Mouse (Mus musculus) liver, embryonic 13.5 days (tissue): ENCODE data around the gene Ccdc142. TPM values are rescaled to one million over a fixed set of nuclear protein-coding genes. Genes with fewer than 3 reads are reported as not detected.

ENCODE experiments used
- ATAC-seq: fragments of 200-750 bp; cut with Nextera tagmentation; 2 replicates; pipeline ENCODE4 v1.8.0; 2017; ENCODE audit warnings: low read depth, mild to moderate bottlenecking, moderate number of reproducible peaks, moderate library complexity
- DNase-seq: peaks from one replicate; pipeline ENCODE4 v3.0.0; 2022
- H3K27ac ChIP-seq: fragments of 300-500 bp; sonication (generic); 2 replicates; pipeline ENCODE4 v1.5.1; 2015; ENCODE audit warnings: moderate library complexity, mild to moderate bottlenecking, inconsistent platforms
- H3K27me3 ChIP-seq: fragments of 300-500 bp; sonication (generic); 2 replicates; pipeline ENCODE4 v1.6.1; 2015; ENCODE audit warnings: mild to moderate bottlenecking, inconsistent platforms
- H3K36me3 ChIP-seq: fragments of 300-500 bp; sonication (generic); 2 replicates; pipeline ENCODE4 v1.6.1; 2015; ENCODE audit warnings: mild to moderate bottlenecking, inconsistent platforms
- H3K4me1 ChIP-seq: fragments of 300-500 bp; sonication (generic); replicated peaks from 2 replicates; pipeline ENCODE4 v1.6.1; 2015; ENCODE audit warnings: inconsistent platforms
- H3K4me2 ChIP-seq: fragments of 300-500 bp; sonication (generic); 2 replicates; pipeline ENCODE4 v1.6.1; 2015; ENCODE audit warnings: inconsistent platforms, mild to moderate bottlenecking, moderate library complexity
- H3K4me3 ChIP-seq: fragments of 300-500 bp; sonication (generic); replicated peaks from 2 replicates; pipeline ENCODE4 v1.5.1; 2015; ENCODE audit warnings: mild to moderate bottlenecking, inconsistent platforms
- H3K9ac ChIP-seq: fragments of 300-500 bp; sonication (generic); 2 replicates; pipeline ENCODE4 v1.6.1; 2015; ENCODE audit warnings: mild to moderate bottlenecking, inconsistent platforms
- H3K9me3 ChIP-seq: fragments of 300-500 bp; sonication (generic); replicated peaks from 2 replicates; pipeline ENCODE4 v1.6.1; 2016; ENCODE audit warnings: inconsistent platforms
- WGBS: fragments of 180-500 bp; shearing (Covaris S2); methylation state at CpG from one replicate; pipeline ENCODE4 v1.1.7; 2015; ENCODE audit not compliant: insufficient replicate concordance; 5-methylcytosine and 5-hydroxymethylcytosine counted together
- polyA plus RNA-seq: library from polyadenylated mRNA; unstranded; fragments of >200 nt; fragmentation: Nextera tagmentation; extraction: Ambion mirVana; gene quantifications from 2 replicates; pipeline ENCODE4 v1.2.1, GENCODE M21; 2015

Ccdc142 gene
- polyA plus RNA-seq, 1 experiment from 2014 or later: 1.1 TPM

DNA sequence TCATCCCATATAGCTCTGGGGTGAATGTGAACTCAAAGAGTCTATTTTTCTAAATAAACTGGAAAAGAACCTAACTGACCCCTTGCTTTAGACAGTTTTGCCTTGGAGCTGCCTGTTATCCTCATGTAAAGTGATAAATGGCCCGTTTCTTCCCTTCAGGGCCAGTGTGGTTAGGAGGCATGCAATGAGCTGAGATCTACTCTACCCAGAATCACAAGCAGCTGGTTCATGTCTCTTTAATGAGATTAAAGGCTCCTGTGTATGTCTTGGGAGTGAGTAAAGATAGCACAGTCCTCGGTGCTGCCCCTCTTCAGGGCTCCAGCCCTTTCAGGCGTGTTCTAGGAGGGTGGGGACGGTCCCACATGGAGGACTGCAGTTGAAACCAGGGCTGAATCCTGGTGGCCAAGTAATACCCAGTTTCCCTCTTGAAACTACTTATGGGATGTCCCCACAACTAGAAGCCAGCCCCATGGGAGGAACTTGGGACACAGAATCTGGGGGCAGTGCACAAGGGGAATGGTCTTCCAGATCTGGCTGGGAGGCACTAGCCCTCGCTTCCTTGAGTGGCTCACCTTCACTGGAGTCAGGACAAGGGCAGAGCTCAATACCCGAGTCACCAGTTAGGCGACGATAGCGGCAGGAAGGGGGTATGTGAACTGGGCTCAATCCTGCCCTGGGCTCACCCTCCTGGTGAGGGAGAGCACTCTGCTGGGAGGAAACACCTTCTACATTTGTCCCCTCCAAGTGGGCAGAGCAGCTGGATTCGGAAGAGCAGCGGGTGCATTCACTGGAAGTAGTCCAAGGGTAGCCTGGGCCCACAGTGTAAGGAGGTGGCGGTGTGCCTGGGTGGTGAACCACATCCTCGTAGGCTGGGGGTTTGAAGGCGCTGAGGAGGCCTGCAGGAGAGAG is 17.7 kb downstream of the Ccdc142 start:
- no peak for ATAC-seq
- Histone ChIP-seq H3K36me3 (peaks cover 41% of the 10 kb centered on the region), H3K4me1 (peaks cover 82% of the 10 kb centered on the region), H3K27me3 (no peaks in the 10 kb centered on the region), H3K4me3 (0 out of 2 replicates have a peak overlapping the region, but pooled peaks have one; percentile 73), H3K9ac (peak overlapping the region; percentile 72), H3K27ac (peak overlapping the region; percentile 94), H3K9me3 (no peaks in the 10 kb centered on the region), H3K4me2 (peak overlapping the region; percentile 97)
- WGBS: 66% methylated on average over 14 of the region's 14 CpGs
- no peak for DNase-seq

DNA sequence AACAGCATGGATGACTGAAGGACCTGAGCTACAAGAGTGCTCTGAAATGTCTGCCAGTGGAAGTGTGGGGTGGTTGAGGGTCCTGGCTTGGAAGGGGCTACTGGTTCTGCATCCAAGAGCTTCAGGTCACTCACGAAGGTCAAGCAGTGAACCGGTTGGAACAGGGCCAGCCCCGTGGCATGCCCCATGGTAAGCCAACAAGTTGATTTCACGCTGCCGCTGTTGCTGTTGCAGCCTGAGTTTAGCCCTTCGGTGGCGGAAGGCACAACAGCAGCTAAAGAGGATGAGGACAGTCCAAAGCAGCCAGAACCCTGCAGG is 18.3 kb downstream of the Ccdc142 start:
- no peaks in the 10 kb centered on the region for H3K9me3 ChIP-seq
- H3K27ac ChIP-seq: peak overlapping the region; percentile 94
- peak overlapping the region; percentile 97 for H3K4me2 ChIP-seq
- H3K27me3 ChIP-seq: no peaks in the 10 kb centered on the region
- DNase-seq (no peak), ATAC-seq (no peak)
- WGBS: 84% methylated on average over 7 of the region's 7 CpGs
- peak overlapping the region; percentile 73 for H3K4me3 ChIP-seq
- peaks cover 80% of the 10 kb centered on the region for H3K4me1 ChIP-seq
- H3K9ac ChIP-seq: peak overlapping the region; percentile 72
- peaks cover 41% of the 10 kb centered on the region for H3K36me3 ChIP-seq

DNA sequence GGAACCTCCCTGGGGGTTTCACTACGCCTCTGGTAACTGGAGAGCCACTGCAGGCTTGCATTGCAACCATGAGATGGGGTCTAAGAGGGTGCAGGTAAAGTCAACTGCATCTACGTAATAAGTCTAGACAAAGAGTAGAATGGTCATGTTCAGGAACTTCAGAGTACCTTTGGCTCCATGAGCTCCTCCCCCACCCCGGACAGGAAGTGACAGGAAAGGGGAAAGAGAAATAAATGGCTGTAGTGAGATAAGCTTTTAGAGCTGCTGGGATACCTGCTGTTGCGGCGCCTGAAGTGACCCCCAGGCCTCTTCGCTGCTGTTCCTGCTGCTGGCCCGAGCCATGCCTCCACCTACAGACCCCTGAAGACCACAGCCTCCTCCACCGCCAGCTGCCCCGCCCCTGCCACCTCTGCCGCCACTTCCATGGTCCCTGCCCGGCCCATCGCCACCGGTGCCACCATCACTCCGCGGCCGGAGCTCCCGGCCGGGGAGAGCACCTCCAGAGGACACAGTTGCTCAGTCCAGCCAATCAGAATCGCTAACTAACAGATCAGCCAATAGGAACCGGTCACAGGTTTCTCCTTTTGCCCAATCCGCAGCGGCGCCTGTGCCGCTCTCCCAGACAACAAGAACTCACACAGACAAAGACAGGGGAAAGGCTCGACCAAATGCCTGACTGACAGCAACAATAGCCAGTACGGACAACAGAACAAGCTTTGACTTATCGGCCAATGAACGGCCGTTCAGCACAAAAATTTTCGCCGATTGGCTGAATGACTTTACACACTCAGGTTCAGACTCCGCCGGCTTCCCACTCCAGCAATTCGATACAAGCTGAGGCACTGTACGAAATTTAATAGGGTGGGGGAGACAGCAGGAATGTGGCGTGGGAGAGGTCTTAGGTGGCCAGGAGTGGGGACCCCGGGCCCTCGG is 19.8 kb downstream of the Ccdc142 start, which contains the start of gene Wbp1:
Wbp1 (minus strand) TSS at position 630 of the 933 bp plus-strand sequence.
- ATAC-seq (peak; percentile 90), DNase-seq (peak; percentile 95)
- peak within 1 kb of the TSS; percentile 97 for H3K4me2 ChIP-seq
- peak within 1 kb of the TSS; percentile 94 for H3K27ac ChIP-seq
- H3K4me3 ChIP-seq: peak within 1 kb of the TSS; percentile 73
- H3K9me3 ChIP-seq: no peaks in the 10 kb centered on the region
- H3K27me3 ChIP-seq: no peaks in the 10 kb centered on the region
- under 1% methylated on average over 38 of the region's 38 CpGs for WGBS
- peaks cover 77% of the 10 kb centered on the region for H3K4me1 ChIP-seq
- peak within 1 kb of the TSS; percentile 83 for H3K9ac ChIP-seq
- peaks cover 41% of the 10 kb centered on the region for H3K36me3 ChIP-seq

- peak; percentile 43 for ATAC-seq
These were observed 20.7 kb downstream of the Ccdc142 start for GRCm38 (mm10) chr6:83121863-83122710.

GRCm38 (mm10) chr6:83122961-83123360 is 21.6 kb downstream of the Ccdc142 start:
- WGBS: 89% methylated on average over 5 of the region's 5 CpGs
- Histone ChIP-seq H3K27me3 (no peaks in the 10 kb centered on the region), H3K9me3 (no peaks in the 10 kb centered on the region), H3K36me3 (peaks cover 27% of the 10 kb centered on the region), H3K4me3 (peak overlapping the region; percentile 73), H3K4me1 (peaks cover 59% of the 10 kb centered on the region), H3K9ac (peak overlapping the region; percentile 83), H3K27ac (peak overlapping the region; percentile 94), H3K4me2 (peak overlapping the region; percentile 97)
- ATAC-seq (no peak), DNase-seq (no peak)

More at GRCm38 (mm10) chr6:83121863-83122710, 20.7 kb downstream of the Ccdc142 start:
- Histone ChIP-seq H3K9me3 (no peaks in the 10 kb centered on the region), H3K4me2 (peak overlapping the region; percentile 97), H3K9ac (peak overlapping the region; percentile 83), H3K27ac (peak overlapping the region; percentile 94), H3K4me1 (peaks cover 68% of the 10 kb centered on the region), H3K4me3 (peak overlapping the region; percentile 73), H3K36me3 (peaks cover 36% of the 10 kb centered on the region), H3K27me3 (no peaks in the 10 kb centered on the region)
- WGBS: 3% methylated on average over 52 of the region's 52 CpGs
- no peak for DNase-seq

DNA sequence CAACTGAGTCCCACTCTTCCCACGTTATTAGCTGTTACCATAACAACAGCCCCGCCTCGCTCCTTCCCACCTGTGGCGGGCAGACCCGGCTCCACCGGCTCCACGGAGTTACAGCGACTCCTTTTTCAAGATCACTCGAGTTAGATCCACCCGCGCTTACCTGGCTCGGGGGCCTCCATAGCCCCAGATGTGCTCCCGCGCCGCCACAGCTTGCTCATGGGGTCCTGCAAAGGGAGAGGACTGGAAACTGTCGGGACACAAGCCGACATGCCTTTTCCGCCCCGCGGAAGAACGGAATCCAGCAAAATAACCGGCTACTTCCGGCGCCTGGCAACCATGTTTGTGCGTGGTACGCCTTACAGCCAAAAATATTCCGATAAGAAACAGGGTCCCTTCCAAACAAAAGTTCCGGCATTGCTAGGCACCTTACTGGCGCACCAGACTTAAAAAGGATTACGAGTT is 23.5 kb downstream of the Ccdc142 start:
- Histone ChIP-seq H3K27ac (peak overlapping the region; percentile 87), H3K27me3 (no peaks in the 10 kb centered on the region), H3K4me2 (peak overlapping the region; percentile 86), H3K9ac (peak overlapping the region; percentile 85), H3K4me1 (peaks cover 41% of the 10 kb centered on the region), H3K9me3 (no peaks in the 10 kb centered on the region), H3K36me3 (peaks cover 9% of the 10 kb centered on the region; the same call in 1 of the 2 replicates), H3K4me3 (peak overlapping the region; percentile 76)
- ATAC-seq (peak; percentile 11), DNase-seq (peak; percentile 83)
- under 1% methylated on average over 30 of the region's 30 CpGs for WGBS

GRCm38 (mm10) chr6:83125331-83125730 is 23.9 kb downstream of the Ccdc142 start, which contains the start of gene Ino80b:
Gene Ino80b (minus strand): TSS chr6:83125431.
- no peaks in the 10 kb centered on the region for H3K9me3 ChIP-seq
- H3K27ac ChIP-seq: peak within 1 kb of the TSS; percentile 87
- H3K36me3 ChIP-seq: peaks cover 9% of the 10 kb centered on the region; the same call in 1 of the 2 replicates
- peaks cover 36% of the 10 kb centered on the region for H3K4me1 ChIP-seq
- peak within 1 kb of the TSS; percentile 86 for H3K4me2 ChIP-seq
- DNase-seq: no peak
- H3K9ac ChIP-seq: peak within 1 kb of the TSS; percentile 85
- peak within 1 kb of the TSS; percentile 76 for H3K4me3 ChIP-seq
- 34% methylated on average over 5 of the region's 5 CpGs for WGBS
- no peaks in the 10 kb centered on the region for H3K27me3 ChIP-seq
- ATAC-seq: no peak

- Histone ChIP-seq H3K4me3 (no peak overlapping the region), H3K27ac (no peak overlapping the region), H3K36me3 (peaks cover 9% of the 10 kb centered on the region; the same call in 1 of the 2 replicates), H3K9ac (no peak overlapping the region), H3K4me1 (peaks cover 40% of the 10 kb centered on the region), H3K27me3 (no peaks in the 10 kb centered on the region), H3K4me2 (no peak overlapping the region), H3K9me3 (no peaks in the 10 kb centered on the region)
- no peak for DNase-seq
- no peak for ATAC-seq
- 72% methylated on average over 5 of the region's 5 CpGs for WGBS
These were observed 26.0 kb downstream of the Ccdc142 start for GRCm38 (mm10) chr6:83127419-83127818.

DNA sequence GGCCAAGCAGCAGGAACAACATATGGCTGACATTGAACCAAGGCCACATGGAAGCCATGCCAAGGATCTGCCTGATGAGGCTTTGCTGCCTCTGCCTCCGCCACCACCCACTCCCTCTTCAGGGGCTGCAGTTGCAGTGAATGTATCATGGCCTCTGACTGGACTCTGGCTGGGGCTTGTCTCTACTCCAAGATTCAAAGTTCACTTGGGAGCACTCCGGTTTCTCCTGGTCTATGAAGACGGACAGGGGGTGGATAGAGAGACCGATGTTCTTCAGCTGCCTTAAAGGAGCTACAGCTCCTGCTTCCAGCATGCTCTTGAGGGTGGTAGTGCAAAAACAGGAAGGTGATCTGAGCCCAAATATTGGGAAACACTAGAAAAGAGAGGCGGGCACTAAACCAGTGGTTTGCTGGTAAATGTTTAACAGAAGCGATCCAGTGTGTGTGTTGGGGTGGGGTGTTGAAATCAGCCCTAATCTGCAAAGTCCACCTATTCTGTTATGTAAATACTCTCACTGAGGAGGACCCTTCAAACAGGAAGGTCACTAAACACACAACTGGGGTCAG is 30.2 kb downstream of the Ccdc142 start:
- Histone ChIP-seq H3K27me3 (peaks cover 22% of the 10 kb centered on the region), H3K9me3 (no peaks in the 10 kb centered on the region), H3K4me3 (no peak overlapping the region), H3K9ac (no peak overlapping the region), H3K27ac (peak overlapping the region; percentile 78), H3K4me2 (peak overlapping the region; percentile 11; the same call in 1 of the 2 replicates), H3K36me3 (no peaks in the 10 kb centered on the region), H3K4me1 (peaks cover 36% of the 10 kb centered on the region)
- ATAC-seq (peak; percentile 69), DNase-seq (no peak)
- 46% methylated on average over 6 of the region's 6 CpGs for WGBS
